Mouse (Mus musculus) small intestine, adult 2 months (tissue): ENCODE results near the gene Gmeb2. TPM values are rescaled to one million over a fixed set of nuclear protein-coding genes. Genes with fewer than 3 reads are reported as not detected.

Experiments
- H3K27ac ChIP-seq: fragments of 200-500 bp; 2 replicates; pipeline ENCODE4 v1.5.1; 2012; ENCODE audit warnings: low read depth, low read length, control low read depth, inconsistent platforms; ENCODE audit not compliant: insufficient read depth
- H3K27me3 ChIP-seq: fragments of 200-500 bp; 2 replicates; pipeline ENCODE4 v1.6.1; 2012; ENCODE audit warnings: mild to moderate bottlenecking, moderate library complexity, low read length, inconsistent platforms; ENCODE audit not compliant: control insufficient read depth, insufficient read depth
- H3K36me3 ChIP-seq: fragments of 200-500 bp; 2 replicates; pipeline ENCODE4 v1.6.1; 2012; ENCODE audit warnings: mild to moderate bottlenecking, low read length, control low read depth, inconsistent platforms; ENCODE audit not compliant: control insufficient read depth, insufficient read depth
- H3K4me1 ChIP-seq: fragments of 200-500 bp; 2 replicates; pipeline ENCODE4 v1.6.1; 2012; ENCODE audit warnings: low read length, inconsistent platforms, mixed read lengths; ENCODE audit not compliant: control insufficient read depth, insufficient read depth, insufficient read length
- H3K4me3 ChIP-seq: fragments of 200-500 bp; 2 replicates; pipeline ENCODE4 v1.5.1; 2012; ENCODE audit warnings: low read depth, mild to moderate bottlenecking, control low read depth, inconsistent platforms, low read length, moderate library complexity
- CTCF ChIP-seq: fragments of 200-500 bp; IDR thresholded peaks from 2 replicates; pipeline ENCODE4 v1.5.1; 2012; ENCODE audit warnings: low read depth, mild to moderate bottlenecking, control low read depth, inconsistent platforms, low read length, moderate library complexity, mixed read lengths; ENCODE audit not compliant: insufficient replicate concordance, insufficient read length; ENCODE audit errors: extremely low read depth
- POLR2A ChIP-seq: fragments of 200-500 bp; IDR thresholded peaks from 2 replicates; pipeline ENCODE4 v1.6.1; 2012; ENCODE audit warnings: low read depth, mild to moderate bottlenecking, control low read depth, inconsistent platforms, low read length, moderate library complexity
- WGBS: fragments of 180-500 bp; shearing (Covaris S2); methylation state at CpG from one replicate; pipeline ENCODE4 v1.1.7; 2018; 5-methylcytosine and 5-hydroxymethylcytosine counted together
- polyA plus RNA-seq: library from polyadenylated mRNA; depleted of rRNA; stranded (reverse); fragments of >200 nt; gene quantifications from 2 replicates; pipeline ENCODE4 v1.2.3, GENCODE M21; 2012

The Gmeb2 gene
- polyA plus RNA-seq, 1 experiment, result 29.1 TPM

- 55% methylated on average over 11 of the region's 11 CpGs for WGBS
- Histone ChIP-seq H3K27me3 (no peaks in the 10 kb centered on the region), H3K36me3 (peaks cover 12% of the 10 kb centered on the region), H3K4me3 (no peak overlapping the region), H3K4me1 (peaks cover 27% of the 10 kb centered on the region), H3K27ac (no peak overlapping the region)
- no peak for TF ChIP-seq POLR2A
- TF ChIP-seq CTCF, result no peak
Measured at GRCm38 (mm10) chr2:181243706-181244394, 44.0 kb downstream of the Gmeb2 start.

- Histone ChIP-seq H3K4me1 (peaks cover 31% of the 10 kb centered on the region), H3K27ac (no peak overlapping the region), H3K27me3 (no peaks in the 10 kb centered on the region), H3K4me3 (no peak overlapping the region), H3K36me3 (peaks cover 25% of the 10 kb centered on the region)
- TF ChIP-seq POLR2A (no peak), CTCF (no peak)
- WGBS, result 51% methylated on average over 3 of the region's 3 CpGs
Measured at GRCm38 (mm10) chr2:181242314-181242665, 45.5 kb downstream of the Gmeb2 start.

GRCm38 (mm10) chr2:181241602-181242313, 46.1 kb downstream of the Gmeb2 start, which contains the start of gene Helz2:
Helz2 (minus strand) TSS chr2:181242027.
- Histone ChIP-seq H3K27ac (peak within 1 kb of the TSS; percentile 86), H3K4me3 (peak within 1 kb of the TSS; percentile 88), H3K27me3 (no peaks in the 10 kb centered on the region), H3K36me3 (peaks cover 29% of the 10 kb centered on the region), H3K4me1 (peaks cover 31% of the 10 kb centered on the region)
- WGBS, result 2% methylated on average over 16 of the region's 16 CpGs
- TF ChIP-seq POLR2A, result peak; percentile 85
- no peak; the same call in 1 of the 2 replicates for TF ChIP-seq CTCF

- peaks cover 31% of the 10 kb centered on the region for H3K4me1 ChIP-seq
- WGBS, result 85% methylated on average over 13 of the region's 13 CpGs
- TF ChIP-seq CTCF (no peak), POLR2A (no peak)
- peaks cover 34% of the 10 kb centered on the region for H3K36me3 ChIP-seq
- no peaks in the 10 kb centered on the region for H3K27me3 ChIP-seq
- peak overlapping the region; percentile 88 for H3K4me3 ChIP-seq
- H3K27ac ChIP-seq, result peak overlapping the region; percentile 86
Measured at GRCm38 (mm10) chr2:181240806-181241440, 46.9 kb downstream of the Gmeb2 start.

- Histone ChIP-seq H3K4me3 (peak overlapping the region; percentile 88), H3K27ac (no peak overlapping the region), H3K4me1 (peaks cover 28% of the 10 kb centered on the region), H3K36me3 (peaks cover 49% of the 10 kb centered on the region), H3K27me3 (no peaks in the 10 kb centered on the region)
- 94% methylated on average over 9 of the region's 9 CpGs for WGBS
- no peak for TF ChIP-seq POLR2A
- TF ChIP-seq CTCF, result no peak
Measured at GRCm38 (mm10) chr2:181239261-181239660, 48.6 kb downstream of the Gmeb2 start.

GRCm38 (mm10) chr2:181238861-181239260, 49.0 kb downstream of the Gmeb2 start:
- no peak for TF ChIP-seq POLR2A
- TF ChIP-seq CTCF, result no peak
- no peak overlapping the region for H3K27ac ChIP-seq
- H3K36me3 ChIP-seq, result peaks cover 53% of the 10 kb centered on the region
- H3K4me3 ChIP-seq, result peak overlapping the region; percentile 88
- peaks cover 26% of the 10 kb centered on the region for H3K4me1 ChIP-seq
- WGBS, result 76% methylated on average over 2 of the region's 2 CpGs
- H3K27me3 ChIP-seq, result no peaks in the 10 kb centered on the region
